8 mouse cellular contexts compared by ENCODE assay signal in the genomic region with DNA sequence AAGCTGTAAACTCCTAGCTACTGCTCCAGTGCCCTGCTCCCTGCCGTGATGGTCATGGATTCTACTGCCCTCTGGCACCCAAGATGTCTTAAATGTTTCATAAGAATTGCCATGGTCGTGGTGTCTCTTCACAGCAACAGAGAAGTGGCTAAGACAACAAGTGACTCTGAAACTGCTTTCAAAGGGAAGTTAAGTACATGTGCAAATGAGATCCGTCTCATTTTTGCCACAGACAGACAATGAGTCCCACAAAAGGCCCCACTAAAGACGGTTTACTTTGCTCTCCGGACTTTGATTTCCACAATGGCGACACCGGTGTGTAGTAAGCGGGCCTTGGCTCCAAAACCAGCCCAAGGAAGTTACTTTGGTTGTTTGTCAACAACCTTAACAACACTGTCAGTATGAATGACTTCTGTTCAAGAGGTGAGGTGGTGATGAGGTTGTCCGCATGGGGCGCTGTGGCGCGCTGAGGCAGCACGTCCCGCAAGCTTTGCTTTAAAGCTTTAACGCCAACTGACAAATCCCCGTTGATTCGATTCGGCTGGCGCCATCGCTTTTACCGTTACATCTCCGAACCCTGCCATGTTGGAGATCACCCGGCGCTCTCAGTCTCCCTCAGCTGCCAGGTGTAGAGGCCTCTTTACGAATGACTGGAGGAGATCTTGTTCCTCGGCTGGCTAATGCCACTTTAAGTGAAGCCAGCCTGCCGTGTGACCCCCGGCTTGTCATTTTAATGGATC.
DNase-seq lines count a peak whose midpoint lies in the region; ATAC-seq and TF ChIP-seq lines count a peak whose summit lies in the region.

No protein-coding gene starts in this region.

- H3K4me2 ChIP-seq in heart, embryonic 14.5 days (ENCODE audit: low read length), result peak overlapping the region; percentile 81
- H3K4me2 ChIP-seq in kidney, postnatal 0 days (ENCODE audit: low read length), result peak overlapping the region; percentile 82
- H3K4me2 ChIP-seq in stomach, embryonic 16.5 days (ENCODE audit: low read depth, low read length), result peak overlapping the region; percentile 58

- H3K36me3 ChIP-seq in heart, embryonic 14.5 days (ENCODE audit: control insufficient read depth, insufficient read depth, low read length), result no peaks in the 10 kb centered on the region
- H3K36me3 ChIP-seq in kidney, postnatal 0 days (ENCODE audit: insufficient read depth, low read length), result no peaks in the 10 kb centered on the region
- H3K36me3 ChIP-seq in liver, adult 2 months (ENCODE audit: control insufficient read depth, insufficient read depth, low read length), result no peaks in the 10 kb centered on the region
- H3K36me3 ChIP-seq in stomach, embryonic 16.5 days (ENCODE audit: control insufficient read depth, insufficient read depth, low read length), result no peaks in the 10 kb centered on the region

- 6% methylated on average over 28 of the region's 28 CpGs for WGBS in heart, embryonic 14.5 days
- WGBS in kidney, postnatal 0 days, result 5% methylated on average over 28 of the region's 28 CpGs
- WGBS in liver, adult 2 months, result 6% methylated on average over 28 of the region's 28 CpGs
- WGBS in stomach, embryonic 16.5 days, result 4% methylated on average over 28 of the region's 28 CpGs

- no peak for TF ChIP-seq POLR2A in liver, adult 2 months (IDR thresholded peaks at IDR 0.05; ENCODE audit: extremely low read depth, insufficient read depth, low read length)

- H3K4me1 ChIP-seq in heart, embryonic 14.5 days (ENCODE audit: control insufficient read depth in 2 of 2, insufficient read depth in 2 of 2, low read length in 2 of 2), result no peaks in the 10 kb centered on the region
- no peaks in the 10 kb centered on the region; the same call in 1 of the 2 replicates for H3K4me1 ChIP-seq in kidney, postnatal 0 days (replicated peaks; ENCODE audit: insufficient read depth, low read length)
- no peaks in the 10 kb centered on the region for H3K4me1 ChIP-seq in liver, adult 2 months (ENCODE audit: control insufficient read depth, insufficient read depth, low read length)
- peaks cover 4% of the 10 kb centered on the region; the same call in 1 of the 2 replicates for H3K4me1 ChIP-seq in stomach, embryonic 16.5 days (ENCODE audit: control insufficient read depth, insufficient read depth, low read length)

- H3K27ac ChIP-seq in heart, embryonic 14.5 days (replicated peaks in 1 of 2; ENCODE audit: control insufficient read depth in 1 of 2, insufficient read depth in 1 of 2, low read depth in 2 of 2, low read length in 2 of 2), result no peak overlapping the region
- H3K27ac ChIP-seq in kidney, postnatal 0 days, result no peak overlapping the region
- no peak overlapping the region for H3K27ac ChIP-seq in liver, adult 2 months (replicated peaks; ENCODE audit: insufficient read depth, low read depth, low read length)
- H3K27ac ChIP-seq in stomach, embryonic 16.5 days (ENCODE audit: low read length), result no peak overlapping the region

- 0 out of 2 replicates have a peak, but pooled peaks have one; percentile 62 for ATAC-seq in erythroblast, adult 5-6 weeks (replicated peaks; ENCODE audit: low FRiP score, poor library complexity, severe bottlenecking)
- ATAC-seq in heart, embryonic 14.5 days (ENCODE audit: insufficient number of reproducible peaks, insufficient read depth, low FRiP score, low read depth), result no peak
- ATAC-seq in kidney, postnatal 0 days (replicated peaks; ENCODE audit: low FRiP score, low read depth), result no peak
- ATAC-seq in stomach, embryonic 16.5 days (ENCODE audit: insufficient read depth, low FRiP score), result no peak

- peak; percentile 39 for DNase-seq in urinary bladder, adult 2 months (ENCODE audit: low spot score)
- DNase-seq in urinary bladder, postnatal 10 days (ENCODE audit: low spot score), result no peak
- peak; percentile 78 for DNase-seq in kidney, postnatal 0 days (ENCODE audit: low spot score)
- DNase-seq in liver, adult 2 months (ENCODE audit: extremely low read depth, low read depth, low spot score), result peak; percentile 16
- peak; percentile 62 for DNase-seq in naive thymus-derived CD4-positive, alpha-beta T cell, adult 2 months (ENCODE audit: low read depth)

- H3K79me2 ChIP-seq in liver, adult 2 months (ENCODE audit: control insufficient read depth, insufficient read depth, low read length), result no peaks in the 10 kb centered on the region

- no peaks in the 10 kb centered on the region for H3K9me3 ChIP-seq in heart, embryonic 14.5 days (ENCODE audit: control insufficient read depth, low read length)
- H3K9me3 ChIP-seq in kidney, postnatal 0 days (replicated peaks; ENCODE audit: low read length), result no peaks in the 10 kb centered on the region
- no peaks in the 10 kb centered on the region for H3K9me3 ChIP-seq in stomach, embryonic 16.5 days (replicated peaks; ENCODE audit: control insufficient read depth, low read length)

- peak; percentile 80 for TF ChIP-seq CTCF in kidney, postnatal 0 days (IDR thresholded peaks at IDR 0.05; ENCODE audit: low read depth)
- TF ChIP-seq CTCF in liver, adult 2 months (IDR thresholded peaks at IDR 0.05; ENCODE audit: low read depth, low read length), result peak; percentile 87

- H3K9ac ChIP-seq in heart, embryonic 14.5 days (ENCODE audit: low read length), result peak overlapping the region; percentile 70
- H3K9ac ChIP-seq in kidney, postnatal 0 days (ENCODE audit: low read depth, low read length), result 0 out of 2 replicates have a peak overlapping the region, but pooled peaks have one; percentile 18
- H3K9ac ChIP-seq in liver, adult 2 months (ENCODE audit: low read depth, low read length), result no peak overlapping the region
- peak overlapping the region; percentile 59 for H3K9ac ChIP-seq in stomach, embryonic 16.5 days (ENCODE audit: low read length)

- no peaks in the 10 kb centered on the region for H3K27me3 ChIP-seq in heart, embryonic 14.5 days (ENCODE audit: control insufficient read depth, insufficient read depth, low read length)
- no peaks in the 10 kb centered on the region for H3K27me3 ChIP-seq in kidney, postnatal 0 days (ENCODE audit: insufficient read depth, low read length)
- no peaks in the 10 kb centered on the region for H3K27me3 ChIP-seq in liver, adult 2 months (ENCODE audit: control insufficient read depth, insufficient read depth, low read length)
- no peaks in the 10 kb centered on the region for H3K27me3 ChIP-seq in stomach, embryonic 16.5 days (ENCODE audit: control insufficient read depth, insufficient read depth, low read length)

- H3K4me3 ChIP-seq in heart, embryonic 14.5 days (ENCODE audit: control insufficient read depth in 1 of 2, insufficient read depth in 1 of 2, low read depth in 1 of 2, low read length in 2 of 2), result peak overlapping the region; percentile 42 to 43
- peak overlapping the region; percentile 29; the same call in 1 of the 2 replicates for H3K4me3 ChIP-seq in kidney, postnatal 0 days (replicated peaks; ENCODE audit: low read depth, low read length)
- no peak overlapping the region for H3K4me3 ChIP-seq in liver, adult 2 months (ENCODE audit: insufficient read depth, low read depth, low read length)
- peak overlapping the region; percentile 42 for H3K4me3 ChIP-seq in stomach, embryonic 16.5 days (replicated peaks; ENCODE audit: low read length)
